Mouse (Mus musculus): ENCODE results near the gene Dock1.

DNA sequence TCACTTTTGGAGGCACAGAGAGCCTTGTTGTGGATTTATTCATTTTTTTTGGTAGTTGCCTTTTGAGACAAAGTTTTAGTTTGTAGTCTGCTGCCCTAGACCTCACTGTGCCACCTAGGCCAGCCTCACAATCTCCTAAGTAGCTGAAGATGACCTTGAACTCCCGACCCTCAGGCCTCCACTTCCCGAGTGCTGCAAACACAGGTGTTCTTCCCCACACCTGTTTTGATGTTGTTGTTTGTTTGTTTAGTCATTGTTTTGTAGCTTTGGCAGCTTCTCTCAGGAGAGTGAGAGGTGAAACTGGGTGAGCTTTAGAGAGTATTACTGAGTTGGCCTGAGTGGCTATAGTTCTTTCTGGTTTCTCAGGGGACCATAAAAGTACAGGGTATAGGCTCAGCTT lies 9.7 kb downstream of the Dock1 start:
- TF ChIP-seq CTCF (IDR thresholded peaks at IDR 0.05; ENCODE audit: low read depth, low read length) (no peak), POLR2AphosphoS5 (IDR thresholded peaks at IDR 0.05; ENCODE audit: insufficient replicate concordance, low read depth, low read length) (no peak), TAL1 (conservative IDR thresholded peaks at IDR 0.05; ENCODE audit: low read depth, low read length) (no peak), GATA1 (IDR thresholded peaks at IDR 0.05; ENCODE audit: borderline replicate concordance, low read length) (no peak), GATA2 (IDR thresholded peaks at IDR 0.05; ENCODE audit: borderline replicate concordance, low read depth, low read length) (no peak)
